Mouse (Mus musculus): ENCODE results near the gene Ankrd49. TPM values are rescaled to one million over a fixed set of nuclear protein-coding genes. Genes with fewer than 3 reads are reported as not detected.

Gene Ankrd49
- polyA plus RNA-seq, 1 experiment from 2014 or later: 56.6 TPM

Other genes with a start within 250 kb of the Ankrd49 start
- gene Amotl1, start 139.8 kb downstream of the Ankrd49 start, polyA plus RNA-seq (2016; fragmentation: Nextera tagmentation; extraction: Ambion mirVana): 14.7 and 14.9 TPM in 2 replicates
- gene Piwil4, start 44.1 kb downstream of the Ankrd49 start, polyA plus RNA-seq (2016; fragmentation: Nextera tagmentation; extraction: Ambion mirVana): 0.04 and 0.11 TPM in 2 replicates
- 1.8 and 2.0 TPM in 2 replicates for gene Fut4, start 32.5 kb downstream of the Ankrd49 start, polyA plus RNA-seq (2016; fragmentation: Nextera tagmentation; extraction: Ambion mirVana)
- gene 1700012B09Rik, start 13.8 kb downstream of the Ankrd49 start, polyA plus RNA-seq (2016; fragmentation: Nextera tagmentation; extraction: Ambion mirVana): 0.38 TPM in 1 of 2 replicates, not detected in the other
- 34.1 and 38.6 TPM in 2 replicates for gene Mre11a, start 202 bp downstream of the Ankrd49 start, polyA plus RNA-seq (2016; fragmentation: Nextera tagmentation; extraction: Ambion mirVana)
- gene Gpr83, start 75.4 kb upstream of the Ankrd49 start, polyA plus RNA-seq (2016; fragmentation: Nextera tagmentation; extraction: Ambion mirVana): 0.25 and 0.40 TPM in 2 replicates
- not detected in 2 replicates for gene Izumo1r, start 119.1 kb upstream of the Ankrd49 start, polyA plus RNA-seq (2016; fragmentation: Nextera tagmentation; extraction: Ambion mirVana)

All from midbrain, embryonic 10.5 days (tissue).